Mouse (Mus musculus): ENCODE measurements around the gene Zfp36. TPM values are rescaled to one million over a fixed set of nuclear protein-coding genes. Genes with fewer than 3 reads are reported as not detected.

Gene Zfp36
- total and polyA plus RNA-seq, 2 experiments from 2014 or later = 13.6 to 19.2 TPM

GRCm38 (mm10) chr7:28344637-28345036 lies 35.4 kb downstream of the Zfp36 start:
- no peaks in the 10 kb centered on the region for H3K27me3 ChIP-seq (ENCODE audit: control insufficient read depth, insufficient read depth, low read length)
- H3K27ac ChIP-seq (ENCODE audit: low read depth) = no peak overlapping the region
- WGBS = 2% methylated on average over 4 of the region's 4 CpGs
- no peaks in the 10 kb centered on the region for H3K36me3 ChIP-seq (replicated peaks; ENCODE audit: control insufficient read depth, insufficient read depth, low read length)
- no peak overlapping the region for H3K9ac ChIP-seq (replicated peaks; ENCODE audit: low read depth, low read length)
- no peak overlapping the region for H3K4me2 ChIP-seq (ENCODE audit: low read depth, low read length)
- DNase-seq (ENCODE audit: low spot score) (peak; percentile 49), ATAC-seq (ENCODE audit: insufficient read depth, low read depth) (no peak)
- H3K4me1 ChIP-seq (ENCODE audit: control insufficient read depth, insufficient read depth) = peaks cover under 1% of the 10 kb centered on the region; the same call in 1 of the 2 replicates
- no peaks in the 10 kb centered on the region for H3K9me3 ChIP-seq (replicated peaks; ENCODE audit: control insufficient read depth, low read length)
- no peak for TF ChIP-seq EP300 (IDR thresholded peaks at IDR 0.05; ENCODE audit: low read depth)
- TF ChIP-seq CTCF (IDR thresholded peaks at IDR 0.05; ENCODE audit: low read depth) = peak; percentile 84
- no peak overlapping the region for H3K4me3 ChIP-seq (ENCODE audit: low read depth, low read length)

- Histone ChIP-seq H3K4me1 (ENCODE audit: control insufficient read depth, insufficient read depth) (peaks cover 5% of the 10 kb centered on the region), H3K27me3 (ENCODE audit: control insufficient read depth, insufficient read depth, low read length) (no peaks in the 10 kb centered on the region), H3K9ac (replicated peaks; ENCODE audit: low read depth, low read length) (no peak overlapping the region), H3K4me3 (ENCODE audit: low read depth, low read length) (no peak overlapping the region), H3K9me3 (replicated peaks; ENCODE audit: control insufficient read depth, low read length) (no peaks in the 10 kb centered on the region), H3K4me2 (ENCODE audit: low read depth, low read length) (no peak overlapping the region), H3K27ac (ENCODE audit: low read depth) (0 out of 2 replicates have a peak overlapping the region, but pooled peaks have one; percentile 7), H3K36me3 (replicated peaks; ENCODE audit: control insufficient read depth, insufficient read depth, low read length) (no peaks in the 10 kb centered on the region)
- TF ChIP-seq EP300 (IDR thresholded peaks at IDR 0.05; ENCODE audit: low read depth) = no peak
- no peak for TF ChIP-seq CTCF (IDR thresholded peaks at IDR 0.05; ENCODE audit: low read depth)
- 33% methylated on average over 7 of the region's 7 CpGs for WGBS
- no peak for DNase-seq (ENCODE audit: low spot score)
- no peak for ATAC-seq (ENCODE audit: insufficient read depth, low read depth)
Measured at GRCm38 (mm10) chr7:28341381-28341780, 38.7 kb downstream of the Zfp36 start.

- peak overlapping the region; percentile 83 for H3K9ac ChIP-seq (replicated peaks; ENCODE audit: low read depth, low read length)
- H3K4me1 ChIP-seq (ENCODE audit: control insufficient read depth, insufficient read depth) = peaks cover 5% of the 10 kb centered on the region
- no peaks in the 10 kb centered on the region for H3K27me3 ChIP-seq (ENCODE audit: control insufficient read depth, insufficient read depth, low read length)
- peak overlapping the region; percentile 97 for H3K27ac ChIP-seq (ENCODE audit: low read depth)
- H3K9me3 ChIP-seq (replicated peaks; ENCODE audit: control insufficient read depth, low read length) = no peaks in the 10 kb centered on the region
- ATAC-seq (ENCODE audit: insufficient read depth, low read depth) = 0 out of 2 replicates have a peak, but pooled peaks have one; percentile 3
- peak overlapping the region; percentile 84 for H3K4me2 ChIP-seq (ENCODE audit: low read depth, low read length)
- peak; percentile 26; the same call in 1 of the 2 replicates for TF ChIP-seq CTCF (IDR thresholded peaks at IDR 0.05; ENCODE audit: low read depth)
- TF ChIP-seq EP300 (IDR thresholded peaks at IDR 0.05; ENCODE audit: low read depth) = no peak
- WGBS = 72% methylated on average over 19 of the region's 19 CpGs
- DNase-seq (ENCODE audit: low spot score) = peak; percentile 49
- peak overlapping the region; percentile 69 for H3K4me3 ChIP-seq (ENCODE audit: low read depth, low read length)
- H3K36me3 ChIP-seq (replicated peaks; ENCODE audit: control insufficient read depth, insufficient read depth, low read length) = no peaks in the 10 kb centered on the region
Measured at GRCm38 (mm10) chr7:28339213-28339917, 40.7 kb downstream of the Zfp36 start.

- ATAC-seq (ENCODE audit: insufficient read depth, low read depth) = peak; percentile 98
- WGBS = under 1% methylated on average over 69 of the region's 77 CpGs
- Histone ChIP-seq H3K9me3 (replicated peaks; ENCODE audit: control insufficient read depth, low read length) (no peaks in the 10 kb centered on the region), H3K27ac (ENCODE audit: low read depth) (peak within 1 kb of the TSS; percentile 97), H3K4me1 (ENCODE audit: control insufficient read depth, insufficient read depth) (peaks cover 5% of the 10 kb centered on the region), H3K4me2 (ENCODE audit: low read depth, low read length) (peak within 1 kb of the TSS; percentile 84), H3K9ac (replicated peaks; ENCODE audit: low read depth, low read length) (peak within 1 kb of the TSS; percentile 83), H3K36me3 (replicated peaks; ENCODE audit: control insufficient read depth, insufficient read depth, low read length) (no peaks in the 10 kb centered on the region), H3K27me3 (ENCODE audit: control insufficient read depth, insufficient read depth, low read length) (no peaks in the 10 kb centered on the region), H3K4me3 (ENCODE audit: low read depth, low read length) (peak within 1 kb of the TSS; percentile 69)
- DNase-seq (ENCODE audit: low spot score) = peak; percentile 98
- no peak for TF ChIP-seq CTCF (IDR thresholded peaks at IDR 0.05; ENCODE audit: low read depth)
- peak; percentile 98 for TF ChIP-seq EP300 (IDR thresholded peaks at IDR 0.05; ENCODE audit: low read depth)
Measured at GRCm38 (mm10) chr7:28338108-28338998, 41.7 kb downstream of the Zfp36 start, which contains the start of gene Supt5. Gene Supt5 (minus strand): TSS chr7:28338746.

GRCm38 (mm10) chr7:28335471-28335870 lies 44.6 kb downstream of the Zfp36 start:
- no peak overlapping the region for H3K9ac ChIP-seq (replicated peaks; ENCODE audit: low read depth, low read length)

More at GRCm38 (mm10) chr7:28335471-28335870, 44.6 kb downstream of the Zfp36 start:
- Histone ChIP-seq H3K4me3 (ENCODE audit: low read depth, low read length) (no peak overlapping the region), H3K4me1 (ENCODE audit: control insufficient read depth, insufficient read depth) (peaks cover 5% of the 10 kb centered on the region), H3K9me3 (replicated peaks; ENCODE audit: control insufficient read depth, low read length) (no peaks in the 10 kb centered on the region), H3K27ac (ENCODE audit: low read depth) (no peak overlapping the region), H3K27me3 (ENCODE audit: control insufficient read depth, insufficient read depth, low read length) (no peaks in the 10 kb centered on the region), H3K4me2 (ENCODE audit: low read depth, low read length) (no peak overlapping the region), H3K36me3 (replicated peaks; ENCODE audit: control insufficient read depth, insufficient read depth, low read length) (peaks cover 16% of the 10 kb centered on the region)
- DNase-seq (ENCODE audit: low spot score) (no peak), ATAC-seq (ENCODE audit: insufficient read depth, low read depth) (no peak)
- TF ChIP-seq EP300 (IDR thresholded peaks at IDR 0.05; ENCODE audit: low read depth) (no peak), CTCF (IDR thresholded peaks at IDR 0.05; ENCODE audit: low read depth) (no peak)
- WGBS = 84% methylated on average over 2 of the region's 2 CpGs

Data from heart, postnatal 0 days (tissue).